Mouse (Mus musculus) heart, embryonic 13.5 days (tissue): Measurements from ENCODE around the gene Gm5460. TPM values are rescaled to one million over a fixed set of nuclear protein-coding genes. Genes with fewer than 3 reads are reported as not detected.

ENCODE experiments used
- ATAC-seq: fragments of 200-750 bp; cut with Nextera tagmentation; 2 replicates; pipeline ENCODE4 v1.8.0; 2017; ENCODE audit warnings: moderate TSS enrichment; ENCODE audit not compliant: insufficient number of reproducible peaks, low FRiP score, low TSS enrichment; ENCODE audit errors: extremely low read depth
- H3K27ac ChIP-seq: fragments of 300-500 bp; sonication (generic); replicated peaks from 2 replicates; pipeline ENCODE4 v1.5.1; 2015; ENCODE audit warnings: moderate library complexity, mild to moderate bottlenecking, inconsistent platforms
- H3K27me3 ChIP-seq: fragments of 300-500 bp; sonication (generic); replicated peaks from 2 replicates; pipeline ENCODE4 v1.6.1; 2015; ENCODE audit warnings: mild to moderate bottlenecking, inconsistent platforms
- H3K36me3 ChIP-seq: fragments of 300-500 bp; sonication (generic); 2 replicates; pipeline ENCODE4 v1.6.1; 2015; ENCODE audit warnings: mild to moderate bottlenecking, inconsistent platforms
- H3K4me1 ChIP-seq: fragments of 300-500 bp; sonication (generic); 2 replicates; pipeline ENCODE4 v1.6.1; 2015; ENCODE audit warnings: inconsistent platforms
- H3K4me2 ChIP-seq: fragments of 300-500 bp; sonication (generic); 2 replicates; pipeline ENCODE4 v1.6.1; 2015; ENCODE audit warnings: inconsistent platforms, mild to moderate bottlenecking, moderate library complexity
- H3K4me3 ChIP-seq: fragments of 300-500 bp; sonication (generic); 2 replicates; pipeline ENCODE4 v1.5.1; 2015; ENCODE audit warnings: moderate library complexity, mild to moderate bottlenecking, inconsistent platforms
- H3K9ac ChIP-seq: fragments of 300-500 bp; sonication (generic); 2 replicates; pipeline ENCODE4 v1.6.1; 2015; ENCODE audit warnings: inconsistent platforms, mild to moderate bottlenecking, moderate library complexity
- H3K9me3 ChIP-seq: fragments of 300-500 bp; sonication (generic); 2 replicates; pipeline ENCODE4 v1.6.1; 2016; ENCODE audit warnings: inconsistent platforms
- WGBS: fragments of 180-500 bp; shearing (Covaris S2); methylation state at CpG from one replicate; pipeline ENCODE4 v1.1.7; 2015; ENCODE audit warnings: mixed read lengths; 5-methylcytosine and 5-hydroxymethylcytosine counted together
- polyA plus RNA-seq: library from polyadenylated mRNA; unstranded; fragments of >200 nt; fragmentation: Nextera tagmentation; extraction: Ambion mirVana; gene quantifications from 2 replicates; pipeline ENCODE4 v1.2.1, GENCODE M21; 2015

The Gm5460 gene
- polyA plus RNA-seq, result 0.04 TPM in 1 of 2 replicates, not detected in the other

DNA sequence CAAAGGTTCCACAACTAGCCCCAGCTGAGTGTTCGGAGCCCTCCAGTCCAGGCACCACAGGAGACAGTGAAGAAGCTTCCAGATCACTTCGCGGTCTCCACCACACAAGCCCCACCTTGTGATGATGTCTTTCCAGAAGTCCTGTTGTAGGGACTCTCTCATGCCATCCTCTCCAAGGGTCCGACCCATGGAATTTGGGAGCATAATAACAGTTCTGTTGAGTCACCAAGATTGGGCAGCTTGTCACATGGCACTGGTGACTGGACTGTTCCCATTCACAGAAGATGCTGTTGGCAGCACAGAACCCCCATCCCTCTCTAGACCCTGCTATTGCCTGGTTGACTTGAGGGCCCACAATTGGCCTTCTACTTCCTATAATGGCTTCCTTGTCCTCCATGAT is at the start of gene Gm5460:
Gm5460 (plus strand) TSS at position 378 of the 400 bp plus-strand sequence.
- no peak for ATAC-seq
- 90% methylated on average over 4 of the region's 4 CpGs for WGBS

GRCm38 (mm10) chr14:33972679-33973078 is 43.9 kb upstream of the Gm5460 start:
- WGBS, result 38% methylated on average over 7 of the region's 7 CpGs
- H3K36me3 ChIP-seq, result no peaks in the 10 kb centered on the region

More for the DNA sequence above, at the start of gene Gm5460:
- no peaks in the 10 kb centered on the region for H3K36me3 ChIP-seq
- H3K9me3 ChIP-seq, result no peaks in the 10 kb centered on the region
- H3K4me2 ChIP-seq, result no peak within 1 kb of the TSS
- H3K27me3 ChIP-seq, result no peaks in the 10 kb centered on the region
- H3K9ac ChIP-seq, result no peak within 1 kb of the TSS
- H3K4me3 ChIP-seq, result no peak within 1 kb of the TSS
- no peak within 1 kb of the TSS for H3K27ac ChIP-seq
- H3K4me1 ChIP-seq, result no peaks in the 10 kb centered on the region

GRCm38 (mm10) chr14:33974752-33975151 is 41.8 kb upstream of the Gm5460 start:
- ATAC-seq, result no peak
- no peaks in the 10 kb centered on the region for H3K9me3 ChIP-seq
- H3K4me1 ChIP-seq, result peaks cover 15% of the 10 kb centered on the region; the same call in 1 of the 2 replicates
- WGBS, result 64% methylated on average over 5 of the region's 5 CpGs
- H3K27me3 ChIP-seq, result peaks cover 46% of the 10 kb centered on the region
- no peak overlapping the region for H3K4me3 ChIP-seq
- H3K9ac ChIP-seq, result no peak overlapping the region
- H3K36me3 ChIP-seq, result no peaks in the 10 kb centered on the region
- no peak overlapping the region for H3K27ac ChIP-seq
- no peak overlapping the region for H3K4me2 ChIP-seq

More at GRCm38 (mm10) chr14:33972679-33973078, 43.9 kb upstream of the Gm5460 start:
- Histone ChIP-seq H3K4me3 (no peak overlapping the region), H3K9ac (no peak overlapping the region), H3K9me3 (no peaks in the 10 kb centered on the region), H3K4me1 (peaks cover under 1% of the 10 kb centered on the region; the same call in 1 of the 2 replicates), H3K4me2 (no peak overlapping the region), H3K27ac (no peak overlapping the region), H3K27me3 (peaks cover 25% of the 10 kb centered on the region)
- no peak for ATAC-seq

GRCm38 (mm10) chr14:33977748-33978147 is 38.8 kb upstream of the Gm5460 start:
- WGBS, result 36% methylated on average over 7 of the region's 7 CpGs
- Histone ChIP-seq H3K4me3 (no peak overlapping the region), H3K27me3 (peaks cover 43% of the 10 kb centered on the region), H3K9ac (no peak overlapping the region), H3K27ac (no peak overlapping the region), H3K9me3 (no peaks in the 10 kb centered on the region), H3K36me3 (no peaks in the 10 kb centered on the region), H3K4me1 (peaks cover 15% of the 10 kb centered on the region; the same call in 1 of the 2 replicates), H3K4me2 (no peak overlapping the region)
- no peak for ATAC-seq

DNA sequence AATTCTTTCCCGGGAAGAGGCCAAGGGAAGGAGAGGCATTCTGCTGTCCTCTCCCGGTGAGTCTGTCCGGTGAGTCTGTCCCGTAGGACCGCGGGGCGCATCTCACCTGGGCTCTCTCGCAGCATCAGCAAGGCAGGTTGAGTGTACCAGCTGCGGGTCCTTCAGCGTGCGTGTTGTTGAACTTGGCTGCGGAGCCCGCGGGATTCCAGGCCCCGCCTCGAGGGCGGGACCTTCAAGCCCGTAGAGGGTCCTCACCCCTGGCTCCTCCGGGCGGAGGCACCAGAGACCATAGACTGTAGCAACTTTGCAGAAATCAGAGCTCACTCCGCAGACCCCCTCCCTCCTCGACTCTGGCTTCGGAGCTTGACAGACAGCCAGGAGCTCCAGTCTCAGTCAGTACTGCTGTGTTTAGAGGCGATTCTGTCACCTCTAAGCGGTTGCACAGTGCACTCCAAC is 37.9 kb upstream of the Gm5460 start, which contains the start of gene Zfp488:
Zfp488 (minus strand) TSS at position 161 of the 456 bp plus-strand sequence.
- peaks cover 15% of the 10 kb centered on the region; the same call in 1 of the 2 replicates for H3K4me1 ChIP-seq
- no peaks in the 10 kb centered on the region for H3K9me3 ChIP-seq
- ATAC-seq, result no peak; the same call in 1 of the 2 replicates
- peaks cover 39% of the 10 kb centered on the region for H3K27me3 ChIP-seq
- H3K36me3 ChIP-seq, result no peaks in the 10 kb centered on the region
- H3K4me3 ChIP-seq, result peak within 1 kb of the TSS; percentile 51
- no peak within 1 kb of the TSS for H3K27ac ChIP-seq
- WGBS, result 1% methylated on average over 25 of the region's 25 CpGs
- peak within 1 kb of the TSS; percentile 62 for H3K9ac ChIP-seq
- H3K4me2 ChIP-seq, result peak within 1 kb of the TSS; percentile 77

DNA sequence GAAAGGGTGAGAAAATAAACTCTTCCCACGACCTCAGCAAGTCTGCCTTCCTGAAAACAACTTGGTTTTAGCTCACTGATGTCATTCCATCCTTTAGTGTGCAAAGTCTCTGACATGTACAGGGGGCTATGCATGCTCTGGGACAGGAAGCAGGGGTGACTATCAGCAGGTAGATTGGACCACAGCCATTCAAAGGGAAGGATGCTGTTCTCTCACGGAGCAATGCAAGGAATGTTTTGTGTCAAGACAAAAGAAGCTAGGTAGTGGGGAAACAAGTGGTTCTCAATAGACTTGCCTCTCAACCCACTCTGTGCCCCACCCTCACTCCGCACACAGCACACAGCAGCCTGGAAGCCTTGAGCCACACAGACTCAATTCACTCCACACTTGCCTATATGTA is 27.4 kb upstream of the Gm5460 start:
- no peaks in the 10 kb centered on the region for H3K9me3 ChIP-seq
- no peak overlapping the region for H3K27ac ChIP-seq
- H3K4me2 ChIP-seq, result no peak overlapping the region
- no peak overlapping the region for H3K9ac ChIP-seq
- no peak overlapping the region for H3K4me3 ChIP-seq
- H3K27me3 ChIP-seq, result peaks cover 4% of the 10 kb centered on the region; the same call in 1 of the 2 replicates
- 48% methylated on average over 3 of the region's 3 CpGs for WGBS
- H3K4me1 ChIP-seq, result peaks cover 7% of the 10 kb centered on the region
- no peaks in the 10 kb centered on the region for H3K36me3 ChIP-seq
- ATAC-seq, result no peak

- Histone ChIP-seq H3K4me3 (no peak overlapping the region), H3K9me3 (no peaks in the 10 kb centered on the region), H3K36me3 (no peaks in the 10 kb centered on the region), H3K27ac (no peak overlapping the region), H3K4me2 (no peak overlapping the region), H3K27me3 (peaks cover 4% of the 10 kb centered on the region; the same call in 1 of the 2 replicates), H3K9ac (no peak overlapping the region), H3K4me1 (peaks cover 13% of the 10 kb centered on the region)
- 64% methylated on average over 4 of the region's 4 CpGs for WGBS
- ATAC-seq, result no peak
These were observed 24.6 kb upstream of the Gm5460 start for GRCm38 (mm10) chr14:33991971-33992370.

GRCm38 (mm10) chr14:33993051-33993450 is 23.5 kb upstream of the Gm5460 start:
- H3K4me3 ChIP-seq, result no peak overlapping the region
- no peak for ATAC-seq
- peaks cover 4% of the 10 kb centered on the region; the same call in 1 of the 2 replicates for H3K27me3 ChIP-seq
- no peak overlapping the region for H3K9ac ChIP-seq
- WGBS, result 85% methylated on average over 9 of the region's 9 CpGs
- H3K27ac ChIP-seq, result no peak overlapping the region
- H3K4me2 ChIP-seq, result no peak overlapping the region
- H3K36me3 ChIP-seq, result no peaks in the 10 kb centered on the region
- no peaks in the 10 kb centered on the region for H3K9me3 ChIP-seq
- H3K4me1 ChIP-seq, result peaks cover 23% of the 10 kb centered on the region

DNA sequence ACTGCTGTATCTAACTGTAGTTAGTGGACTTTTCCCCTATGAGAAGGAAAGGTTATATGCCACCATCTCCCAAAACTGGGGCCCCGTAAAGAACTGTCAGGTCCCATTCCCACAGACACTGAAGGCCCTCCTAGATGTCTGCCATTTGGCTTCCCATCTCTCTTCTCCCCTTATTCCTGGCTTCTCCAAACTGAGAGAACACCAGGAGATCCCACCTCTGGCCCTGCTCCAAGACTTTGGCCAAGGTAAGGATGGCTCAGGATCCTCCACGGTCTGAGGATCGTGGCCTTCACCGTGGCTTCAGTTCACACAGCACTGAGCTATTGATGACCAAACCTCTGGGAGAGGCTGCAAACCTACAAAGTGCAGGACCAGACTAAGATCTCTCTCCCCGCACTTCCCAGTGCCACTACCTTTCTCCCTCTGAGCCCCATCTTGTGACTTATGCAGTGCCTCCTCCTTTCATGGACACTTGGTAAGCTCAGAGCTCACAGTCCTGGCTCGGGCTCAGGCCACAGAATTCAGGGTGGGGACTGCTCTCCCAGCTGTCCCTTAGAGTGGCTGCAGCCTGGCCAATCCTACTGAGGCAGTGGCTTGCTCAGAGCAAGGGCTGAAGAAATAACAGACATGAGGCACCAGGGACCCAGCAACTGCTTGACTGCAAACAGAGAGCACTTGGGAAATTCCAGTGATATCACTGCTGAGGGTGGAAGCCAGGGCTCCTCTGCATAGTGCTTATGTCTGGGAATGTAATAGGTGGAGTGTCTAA is 22.9 kb upstream of the Gm5460 start:
- peak; percentile 35; the same call in 1 of the 2 replicates for ATAC-seq

GRCm38 (mm10) chr14:33997427-33997826 is 19.1 kb upstream of the Gm5460 start:
- Histone ChIP-seq H3K9ac (no peak overlapping the region), H3K27me3 (no peaks in the 10 kb centered on the region; the same call in 1 of the 2 replicates), H3K4me2 (no peak overlapping the region), H3K36me3 (no peaks in the 10 kb centered on the region), H3K9me3 (no peaks in the 10 kb centered on the region), H3K4me3 (no peak overlapping the region), H3K4me1 (peaks cover 23% of the 10 kb centered on the region), H3K27ac (no peak overlapping the region)
- ATAC-seq, result no peak
- WGBS, result 39% methylated on average over 6 of the region's 6 CpGs

More for the DNA sequence above, 22.9 kb upstream of the Gm5460 start:
- no peak overlapping the region for H3K4me3 ChIP-seq
- no peaks in the 10 kb centered on the region for H3K36me3 ChIP-seq
- no peak overlapping the region for H3K4me2 ChIP-seq
- H3K27ac ChIP-seq, result no peak overlapping the region
- H3K27me3 ChIP-seq, result peaks cover 4% of the 10 kb centered on the region; the same call in 1 of the 2 replicates
- WGBS, result 73% methylated on average over 6 of the region's 6 CpGs
- H3K4me1 ChIP-seq, result peaks cover 23% of the 10 kb centered on the region
- no peaks in the 10 kb centered on the region for H3K9me3 ChIP-seq
- H3K9ac ChIP-seq, result no peak overlapping the region

GRCm38 (mm10) chr14:34000076-34000475 is 16.5 kb upstream of the Gm5460 start:
- peaks cover 12% of the 10 kb centered on the region for H3K4me1 ChIP-seq
- no peaks in the 10 kb centered on the region for H3K36me3 ChIP-seq
- no peak overlapping the region for H3K4me3 ChIP-seq
- no peaks in the 10 kb centered on the region for H3K9me3 ChIP-seq
- no peak overlapping the region for H3K27ac ChIP-seq
- ATAC-seq, result no peak
- H3K4me2 ChIP-seq, result no peak overlapping the region
- no peak overlapping the region for H3K9ac ChIP-seq
- no peaks in the 10 kb centered on the region for H3K27me3 ChIP-seq
